Mouse (Mus musculus): ENCODE measurements around the gene Prrc2a. TPM values are rescaled to one million over a fixed set of nuclear protein-coding genes. Genes with fewer than 3 reads are reported as not detected.

Gene Prrc2a
- total and polyA plus RNA-seq, 3 experiments: 71.0 to 663 (median 87.6) TPM

- H3K9ac ChIP-seq (ENCODE audit: control insufficient read depth, low read depth, low read length, poor library complexity, severe bottlenecking): no peak overlapping the region
- H3K4me1 ChIP-seq (ENCODE audit: control insufficient read depth in 1 of 2, insufficient read depth in 2 of 2, low read length in 2 of 2): peaks cover 3 to 13% of the 10 kb centered on the region in 2 experiments; a peak in 3 of 4 replicates
- no peaks in the 10 kb centered on the region for H3K27me3 ChIP-seq (ENCODE audit: control insufficient read depth in 1 of 2, insufficient read depth in 2 of 2, low read length in 2 of 2)
- no peak overlapping the region for H3K27ac ChIP-seq (ENCODE audit: control insufficient read depth, low read depth, low read length)
- H3K4me3 ChIP-seq (ENCODE audit: control insufficient read depth in 1 of 2, insufficient read depth in 1 of 2, low read depth in 2 of 2, low read length in 2 of 2): no peak overlapping the region
- H3K36me3 ChIP-seq (ENCODE audit: control insufficient read depth in 1 of 2, insufficient read depth in 2 of 2, low read length in 2 of 2): peaks cover 21 to 38% of the 10 kb centered on the region in 2 experiments
- peaks cover 66% of the 10 kb centered on the region for H3K79me2 ChIP-seq (ENCODE audit: control insufficient read depth, insufficient read depth, low read length, poor library complexity)
- no peak for DNase-seq (ENCODE audit: low read depth, low spot score)
- TF ChIP-seq NRF1 (IDR thresholded peaks at IDR 0.05; ENCODE audit: insufficient read depth, low read depth, low read length, poor library complexity, severe bottlenecking) (no peak), POLR2AphosphoS2 (IDR thresholded peaks at IDR 0.05; ENCODE audit: low read length) (no peak), JUND (IDR thresholded peaks at IDR 0.05; ENCODE audit: low read depth, low read length) (no peak), USF1 (IDR thresholded peaks at IDR 0.05; ENCODE audit: low read depth, low read length) (no peak), UBTF (IDR thresholded peaks at IDR 0.05; ENCODE audit: borderline replicate concordance, insufficient read depth, low read depth, low read length) (no peak), ZKSCAN1 (IDR thresholded peaks at IDR 0.05; ENCODE audit: low read depth, low read length) (no peak), NELFE (IDR thresholded peaks at IDR 0.05; ENCODE audit: low read depth, low read length) (no peak)
- H3K9me3 ChIP-seq (replicated peaks; ENCODE audit: insufficient read depth, low read length): no peaks in the 10 kb centered on the region
Observed at GRCm38 (mm10) chr17:35162121-35162520, 2.6 kb downstream of the Prrc2a start.

GRCm38 (mm10) chr17:35161421-35161820 lies 3.3 kb downstream of the Prrc2a start:
- H3K4me3 ChIP-seq (ENCODE audit: control insufficient read depth in 1 of 2, insufficient read depth in 1 of 2, low read depth in 2 of 2, low read length in 2 of 2): no peak overlapping the region
- H3K36me3 ChIP-seq (ENCODE audit: control insufficient read depth in 1 of 2, insufficient read depth in 2 of 2, low read length in 2 of 2): peaks cover 21 to 39% of the 10 kb centered on the region in 2 experiments
- H3K4me1 ChIP-seq (ENCODE audit: control insufficient read depth in 1 of 2, insufficient read depth in 2 of 2, low read length in 2 of 2): peaks cover 3 to 13% of the 10 kb centered on the region in 2 experiments; a peak in 3 of 4 replicates
- H3K9ac ChIP-seq (ENCODE audit: control insufficient read depth, low read depth, low read length, poor library complexity, severe bottlenecking): no peak overlapping the region
- no peak for TF ChIP-seq E2F4 (IDR thresholded peaks at IDR 0.05; ENCODE audit: borderline replicate concordance, low read depth, low read length)
- no peak for TF ChIP-seq MXI1 (IDR thresholded peaks at IDR 0.05; ENCODE audit: low read depth, low read length)
- TF ChIP-seq GATA1 (IDR thresholded peaks at IDR 0.05; ENCODE audit: low read depth, low read length): no peak
- TF ChIP-seq MAZ (IDR thresholded peaks at IDR 0.05; ENCODE audit: low read depth, low read length): no peak
- no peaks in the 10 kb centered on the region for H3K9me3 ChIP-seq (replicated peaks; ENCODE audit: insufficient read depth, low read length)
- DNase-seq (ENCODE audit: low read depth, low spot score): no peak
- no peaks in the 10 kb centered on the region for H3K27me3 ChIP-seq (ENCODE audit: control insufficient read depth in 1 of 2, insufficient read depth in 2 of 2, low read length in 2 of 2)
- peaks cover 67% of the 10 kb centered on the region for H3K79me2 ChIP-seq (ENCODE audit: control insufficient read depth, insufficient read depth, low read length, poor library complexity)
- no peak overlapping the region for H3K27ac ChIP-seq (ENCODE audit: control insufficient read depth, low read depth, low read length)

GRCm38 (mm10) chr17:35159638-35160037 lies 5.1 kb downstream of the Prrc2a start:
- peaks cover 73% of the 10 kb centered on the region for H3K79me2 ChIP-seq (ENCODE audit: control insufficient read depth, insufficient read depth, low read length, poor library complexity)
- no peak overlapping the region for H3K4me3 ChIP-seq (ENCODE audit: control insufficient read depth in 1 of 2, insufficient read depth in 1 of 2, low read depth in 2 of 2, low read length in 2 of 2)
- H3K9ac ChIP-seq (ENCODE audit: control insufficient read depth, low read depth, low read length, poor library complexity, severe bottlenecking): no peak overlapping the region
- H3K36me3 ChIP-seq (ENCODE audit: control insufficient read depth in 1 of 2, insufficient read depth in 2 of 2, low read length in 2 of 2): peaks cover 15 to 41% of the 10 kb centered on the region in 2 experiments
- DNase-seq (ENCODE audit: low read depth, low spot score): no peak
- H3K27me3 ChIP-seq (ENCODE audit: control insufficient read depth in 1 of 2, insufficient read depth in 2 of 2, low read length in 2 of 2): no peaks in the 10 kb centered on the region
- peaks cover 0 to 7% of the 10 kb centered on the region in 2 experiments; a peak in 1 of 4 replicates for H3K4me1 ChIP-seq (ENCODE audit: control insufficient read depth in 1 of 2, insufficient read depth in 2 of 2, low read length in 2 of 2)
- no peak overlapping the region for H3K27ac ChIP-seq (ENCODE audit: control insufficient read depth, low read depth, low read length)
- no peaks in the 10 kb centered on the region for H3K9me3 ChIP-seq (replicated peaks; ENCODE audit: insufficient read depth, low read length)
- no peak for TF ChIP-seq MAFK (IDR thresholded peaks at IDR 0.05; ENCODE audit: borderline replicate concordance, low read depth, low read length)
- TF ChIP-seq MAX (IDR thresholded peaks at IDR 0.05; ENCODE audit: low read length): no peak
- TF ChIP-seq UBTF (IDR thresholded peaks at IDR 0.05; ENCODE audit: borderline replicate concordance, insufficient read depth, low read depth, low read length): no peak
- TF ChIP-seq POLR2A (IDR thresholded peaks at IDR 0.05; ENCODE audit: control insufficient read depth in 1 of 2, insufficient read depth in 1 of 2, low read depth in 1 of 2, low read length in 2 of 2, poor library complexity in 1 of 2): no peak
- TF ChIP-seq SMC3 (IDR thresholded peaks at IDR 0.05; ENCODE audit: low read depth, low read length): no peak
- no peak for TF ChIP-seq GATA1 (IDR thresholded peaks at IDR 0.05; ENCODE audit: low read depth, low read length)
- TF ChIP-seq BHLHE40 (IDR thresholded peaks at IDR 0.05; ENCODE audit: borderline replicate concordance, low read depth, low read length): no peak
